Mouse (Mus musculus) CH12.LX (cell line): Measurements from ENCODE around the gene Lrmda.

Source experiments
- CTCF ChIP-seq, 2 experiments: IDR thresholded peaks in 1 of 2; conservative IDR thresholded peaks in 1 of 2; 2 replicates each; pipeline ENCODE4 v1.5.1; 2011 to 2012; ENCODE audit warnings: low read depth in 2 of 2, low read length in 2 of 2, improper control_type of control experiment in 1 of 2, inconsistent platforms in 1 of 2, mild to moderate bottlenecking in 1 of 2, moderate library complexity in 1 of 2
- TBP ChIP-seq: conservative IDR thresholded peaks from 2 replicates; pipeline ENCODE4 v1.6.1; 2011; ENCODE audit warnings: low read depth, low read length, improper control_type of control experiment
- TCF12 ChIP-seq: IDR thresholded peaks from 2 replicates; pipeline ENCODE4 v1.6.1; 2014; ENCODE audit warnings: low read depth, mild to moderate bottlenecking, inconsistent platforms, low read length, improper control_type of control experiment
- USF2 ChIP-seq: conservative IDR thresholded peaks from 2 replicates; pipeline ENCODE4 v1.6.1; 2011; ENCODE audit warnings: low read depth, low read length, improper control_type of control experiment

- no peak for TF ChIP-seq CTCF (conservative IDR thresholded peaks at IDR 0.05 in 1 of 2, IDR thresholded peaks at IDR 0.05 in 1 of 2; ENCODE audit: low read depth in 2 of 2, low read length in 2 of 2)
- no peak for TF ChIP-seq TCF12
- TF ChIP-seq TBP: no peak
- no peak for TF ChIP-seq USF2
Measured at GRCm38 (mm10) chr14:22809229-22809628, 789.7 kb downstream of the Lrmda start.
